Comparison of ENCODE assay signal across 8 mouse cellular contexts in the genomic region with DNA sequence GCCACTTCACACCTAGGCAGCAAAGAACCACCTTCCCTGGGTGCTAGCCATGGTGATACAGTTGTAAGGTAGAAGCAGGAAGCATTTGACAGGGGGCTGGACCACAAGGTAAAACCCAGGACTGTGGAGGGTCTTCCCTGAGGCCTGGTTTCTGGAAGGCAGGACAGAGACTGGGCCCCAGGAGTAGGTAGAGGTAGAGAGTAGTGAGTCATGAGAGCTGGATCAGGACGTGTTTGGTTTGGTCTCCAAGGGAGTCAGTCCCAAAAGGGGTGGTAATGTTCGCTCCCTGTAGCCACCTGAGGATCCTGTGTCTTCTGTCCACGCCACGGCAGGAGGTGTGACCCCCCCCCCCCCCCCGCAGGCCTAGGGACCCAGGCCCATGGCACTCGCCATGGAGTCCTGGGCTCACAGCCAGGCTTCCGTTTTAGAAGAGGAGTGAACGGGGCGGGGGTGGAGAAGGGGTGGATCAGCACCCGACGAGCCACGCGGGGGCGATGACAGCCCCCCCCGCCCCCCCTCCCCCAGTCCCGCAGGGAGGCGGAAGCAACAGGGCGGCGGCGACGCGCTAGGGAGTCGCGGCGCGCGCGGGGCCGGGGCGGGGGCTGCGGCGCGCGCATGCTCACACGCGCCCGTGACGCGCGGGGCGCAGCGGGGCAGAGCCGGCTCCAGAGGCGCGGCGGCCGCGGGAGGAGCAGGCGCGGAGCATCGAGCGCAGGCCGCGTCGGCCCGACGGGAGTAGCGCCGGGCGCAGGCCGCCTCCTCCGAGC. TPM values are rescaled to one million over a fixed set of nuclear protein-coding genes. Genes with fewer than 3 reads are reported as not detected.
DNase-seq lines count a peak whose midpoint lies in the region; ATAC-seq and TF ChIP-seq lines count a peak whose summit lies in the region.

A gene (plus strand): TSS at position 624 of the 767 bp plus-strand sequence.

- H3K9me3 ChIP-seq in erythroblast, embryonic 14.5 days (ENCODE audit: control insufficient read depth, low read length), result no peaks in the 10 kb centered on the region
- H3K9me3 ChIP-seq in intestine, postnatal 0 days (ENCODE audit: control insufficient read depth), result no peaks in the 10 kb centered on the region
- H3K9me3 ChIP-seq in midbrain, embryonic 10.5 days (replicated peaks), result no peaks in the 10 kb centered on the region

- peak; percentile 90 for DNase-seq in embryo, embryonic 11 days
- DNase-seq in left cerebral cortex, postnatal 4 days, result peak; percentile 48
- peak; percentile 62 for DNase-seq in midbrain, embryonic 10.5 days (ENCODE audit: low spot score)
- peak; percentile 49 for DNase-seq in skeletal muscle tissue, adult 2 months (ENCODE audit: low read depth, low spot score)

- intact Hi-C loops in left cerebral cortex, postnatal 4 days (cut with DNase I), result no loop called here

- 1% methylated on average over 25 of the region's 62 CpGs for WGBS in intestine, postnatal 0 days
- WGBS in midbrain, embryonic 10.5 days, result 5% methylated on average over 46 of the region's 62 CpGs

- H3K4me2 ChIP-seq in intestine, postnatal 0 days (replicated peaks; ENCODE audit: low read depth), result peak within 1 kb of the TSS; percentile 98

- peak within 1 kb of the TSS; percentile 85 for H3K9ac ChIP-seq in intestine, postnatal 0 days (ENCODE audit: low read depth, low read length)

- no peak for ATAC-seq in erythroblast, adult 5-6 weeks (replicated peaks; ENCODE audit: low FRiP score, poor library complexity, severe bottlenecking)
- ATAC-seq in granulocyte monocyte progenitor cell, adult 5-6 weeks (replicated peaks; ENCODE audit: poor library complexity, severe bottlenecking), result peak; percentile 65
- ATAC-seq in intestine, postnatal 0 days, result peak; percentile 84

- H3K36me3 ChIP-seq in erythroblast, embryonic 14.5 days (ENCODE audit: control insufficient read depth), result no peaks in the 10 kb centered on the region
- no peaks in the 10 kb centered on the region for H3K36me3 ChIP-seq in intestine, postnatal 0 days (ENCODE audit: control insufficient read depth, insufficient read depth)
- no peaks in the 10 kb centered on the region for H3K36me3 ChIP-seq in midbrain, embryonic 10.5 days

- H3K27ac ChIP-seq in intestine, postnatal 0 days (ENCODE audit: low read depth, low read length), result peak within 1 kb of the TSS; percentile 83
- peak within 1 kb of the TSS; percentile 86 for H3K27ac ChIP-seq in midbrain, embryonic 10.5 days (replicated peaks)

- peaks cover 45% of the 10 kb centered on the region for H3K27me3 ChIP-seq in erythroblast, embryonic 14.5 days (ENCODE audit: control insufficient read depth)
- H3K27me3 ChIP-seq in intestine, postnatal 0 days (replicated peaks; ENCODE audit: control insufficient read depth, insufficient read depth, low read length), result no peaks in the 10 kb centered on the region
- peaks cover 31% of the 10 kb centered on the region for H3K27me3 ChIP-seq in midbrain, embryonic 10.5 days (ENCODE audit: low read depth, poor library complexity, severe bottlenecking)

- no peak for TF ChIP-seq CTCF in intestine, postnatal 0 days (IDR thresholded peaks at IDR 0.05; ENCODE audit: low read depth)

- H3K4me3 ChIP-seq in erythroblast, embryonic 14.5 days (replicated peaks), result peak within 1 kb of the TSS; percentile 52
- H3K4me3 ChIP-seq in intestine, postnatal 0 days (ENCODE audit: low read depth, low read length), result peak within 1 kb of the TSS; percentile 82
- H3K4me3 ChIP-seq in midbrain, embryonic 10.5 days, result peak within 1 kb of the TSS; percentile 85

- H3K4me1 ChIP-seq in erythroblast, embryonic 14.5 days (ENCODE audit: control insufficient read depth), result peaks cover 6% of the 10 kb centered on the region; the same call in 1 of the 2 replicates
- H3K4me1 ChIP-seq in intestine, postnatal 0 days (replicated peaks; ENCODE audit: control insufficient read depth, insufficient read depth, low read length), result no peaks in the 10 kb centered on the region
- H3K4me1 ChIP-seq in midbrain, embryonic 10.5 days, result peaks cover 29% of the 10 kb centered on the region

RNA-seq across cellular contexts. Expression of the gene that starts here (rescaled TPM):
- 0.02 and 0.03 TPM in 2 replicates for polyA plus RNA-seq in erythroblast, embryonic 14.5 days (2012)
- total RNA-seq in erythroblast, adult 5-6 weeks (2015; ENCODE audit: low replicate concordance), result 7.7 and 9.4 TPM in 2 replicates
- total RNA-seq in erythroblast, adult 5-6 weeks (2017; ENCODE audit: low replicate concordance), result 8.3 and 15.2 TPM in 2 replicates
- 19.8 and 22.8 TPM in 2 replicates for total RNA-seq in granulocyte monocyte progenitor cell, adult 5-6 weeks (2014; fragmentation: Nextera tagmentation)
- 14.3 and 18.7 TPM in 2 replicates for total RNA-seq in granulocyte monocyte progenitor cell, adult 5-6 weeks (2017)
- 23.3 and 24.3 TPM in 2 replicates for polyA plus RNA-seq in intestine, postnatal 0 days (2015; fragmentation: Nextera tagmentation; extraction: Ambion mirVana)
- 10 to 100 TPM; 63.2 to 64.5 TPM for total RNA-seq in left cerebral cortex, postnatal 4 days (2021)
- 6.4 and 7.3 TPM in 2 replicates for polyA plus RNA-seq in midbrain, embryonic 10.5 days (2016; fragmentation: Nextera tagmentation; extraction: Ambion mirVana)
